Mouse (Mus musculus) heart, postnatal 4 days (tissue): ENCODE measurements around the gene Alg5. TPM values are rescaled to one million over a fixed set of nuclear protein-coding genes. Genes with fewer than 3 reads are reported as not detected.

Source experiments
- DNase-seq: peaks from one replicate; pipeline ENCODE4 v3.0.0; 2021
- total RNA-seq, 2 experiments: library from RNA; stranded (reverse); gene quantifications; 2 replicates each; pipeline ENCODE4 v1.2.3; 2021

The Alg5 gene
- total RNA-seq, 2 experiments from 2014 or later, result 19.2 to 24.0 TPM

GRCm38 (mm10) chr3:54737317-54737716 is 2.0 kb downstream of the Alg5 start:
- no peak for DNase-seq

GRCm38 (mm10) chr3:54741965-54742364 is 6.6 kb downstream of the Alg5 start:
- no peak for DNase-seq

GRCm38 (mm10) chr3:54745799-54746198 is 10.5 kb downstream of the Alg5 start:
- DNase-seq, result peak; percentile 38

DNA sequence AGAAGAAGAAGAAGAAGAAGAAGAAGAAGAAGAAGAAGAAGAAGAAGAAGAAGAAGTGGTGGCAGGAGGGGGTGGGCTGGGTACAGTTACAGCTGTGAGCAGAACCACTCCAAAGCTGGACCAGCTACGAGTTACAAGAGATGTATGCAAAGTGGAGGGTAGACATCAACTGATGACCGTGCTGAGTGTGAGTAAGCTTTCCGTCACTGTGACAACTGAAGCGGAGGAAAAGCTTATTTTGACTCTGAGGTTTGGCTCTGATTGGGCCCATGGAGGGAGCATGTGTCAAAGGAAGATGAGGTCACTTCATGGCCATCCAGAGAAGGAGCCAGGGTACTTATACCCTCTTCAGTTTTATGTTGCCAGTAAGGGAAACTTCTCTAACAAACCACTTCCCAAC is 18.1 kb downstream of the Alg5 start:
- no peak for DNase-seq

DNA sequence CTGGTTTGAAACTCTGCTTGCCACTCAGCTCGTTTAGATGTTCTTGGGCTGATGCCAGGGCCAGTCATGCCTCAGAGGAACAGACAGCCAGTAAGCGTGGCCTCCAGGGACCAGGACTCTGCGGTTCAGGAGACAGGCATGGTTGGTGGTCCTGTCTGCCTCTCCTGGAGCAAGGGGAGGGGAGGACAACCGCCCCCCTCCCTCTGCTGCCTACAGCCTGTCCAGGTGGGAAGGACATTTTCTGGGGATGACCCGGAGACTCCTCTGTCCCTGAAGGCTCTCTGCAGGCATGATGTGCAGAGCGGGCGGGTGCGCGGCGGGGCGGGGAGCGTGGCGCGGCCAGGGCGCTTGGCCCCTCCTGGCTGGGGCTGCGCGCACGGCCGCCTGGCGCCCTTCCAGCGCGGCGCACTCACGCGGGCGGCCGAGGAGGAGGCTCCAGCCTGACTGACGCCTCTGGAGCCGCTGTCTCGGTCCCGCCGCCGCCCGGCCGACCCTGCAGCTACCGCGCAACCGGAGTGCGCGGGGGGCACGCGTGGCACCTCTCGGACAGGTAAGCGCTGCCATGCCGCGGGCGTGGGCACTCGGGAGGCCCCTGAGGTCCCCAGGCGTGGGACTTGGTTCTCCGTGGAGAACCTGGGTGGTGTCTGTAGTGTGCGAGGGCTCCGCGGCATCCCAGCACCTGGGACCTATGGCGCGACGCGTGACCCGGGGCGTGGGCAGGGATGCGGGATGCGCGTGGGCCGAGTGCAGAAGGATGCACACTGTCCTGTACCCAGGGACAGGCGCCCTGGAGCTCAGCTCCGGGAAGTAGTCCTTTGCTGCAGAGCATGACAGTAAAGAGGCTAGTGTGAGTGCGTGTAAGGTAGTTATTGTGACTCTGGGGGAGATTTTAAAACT is 20.1 kb downstream of the Alg5 start, which contains the start of gene Smad9:
Smad9 (plus strand) TSS at position 438 of the 897 bp plus-strand sequence.
- DNase-seq, result peak; percentile 73

- peak; percentile 32 for DNase-seq
Measured at GRCm38 (mm10) chr3:54756058-54756457, 20.7 kb downstream of the Alg5 start.

DNA sequence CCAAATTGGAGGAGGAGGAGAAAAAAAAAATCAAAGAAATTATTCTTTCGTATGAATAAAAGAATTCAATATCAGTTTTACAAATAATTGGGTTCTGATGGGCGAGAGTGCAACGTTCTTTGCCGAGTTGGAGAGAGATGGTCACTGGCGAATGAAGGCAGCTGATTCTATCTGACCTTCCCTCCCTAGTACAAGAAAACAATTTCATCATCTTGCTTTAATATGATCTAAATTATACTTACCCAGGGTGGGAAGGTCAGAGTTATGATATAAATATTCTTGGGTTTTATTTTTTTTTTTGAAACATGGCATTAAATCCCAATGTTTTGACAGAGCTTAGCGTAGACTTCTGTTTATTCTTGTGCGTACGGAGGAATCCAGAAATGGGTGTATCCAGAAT is 22.1 kb downstream of the Alg5 start:
- no peak for DNase-seq

- DNase-seq, result no peak
Measured at GRCm38 (mm10) chr3:54759211-54759610, 23.9 kb downstream of the Alg5 start.

- no peak for DNase-seq
Measured at GRCm38 (mm10) chr3:54760321-54761115, 25.2 kb downstream of the Alg5 start.

DNA sequence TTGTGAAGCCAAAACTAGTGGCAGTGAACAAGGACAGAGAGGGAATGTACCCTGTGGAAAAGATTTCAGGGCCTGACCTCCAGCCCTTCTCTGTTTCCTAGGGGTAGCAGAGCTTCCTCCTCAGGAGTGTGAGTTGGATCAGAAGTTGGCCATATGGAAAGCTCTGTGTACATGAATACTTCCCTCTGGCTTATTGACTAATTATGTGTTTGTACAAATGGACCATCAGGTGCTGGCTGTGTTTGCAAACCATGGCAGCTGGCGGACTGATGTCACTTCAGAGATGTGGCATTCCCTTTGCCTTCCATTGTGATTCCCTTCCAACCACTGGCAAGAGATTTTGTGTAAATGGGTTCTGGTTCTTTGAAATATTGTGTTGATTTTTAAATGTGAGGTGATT is 25.9 kb downstream of the Alg5 start:
- no peak for DNase-seq

DNA sequence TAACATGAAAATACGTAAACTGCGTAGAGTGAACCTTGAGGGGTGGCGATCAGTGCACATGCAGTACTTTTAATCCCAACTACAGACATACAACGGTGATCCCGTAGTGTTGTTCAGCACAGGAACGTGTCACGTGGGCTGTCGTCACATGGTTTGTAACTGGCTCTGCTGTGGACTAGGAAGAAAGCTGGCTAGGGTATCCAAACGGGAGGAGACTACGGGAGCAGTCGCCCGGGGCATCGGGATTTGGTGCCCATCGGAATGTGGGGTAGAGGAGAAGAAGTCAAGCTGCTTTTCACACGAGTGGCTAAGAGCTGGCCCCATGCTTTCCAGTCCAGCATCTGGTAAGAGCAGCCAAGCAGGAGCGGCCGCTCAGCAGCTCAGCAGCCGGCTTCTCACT is 29.1 kb downstream of the Alg5 start:
- peak; percentile 40 for DNase-seq

DNA sequence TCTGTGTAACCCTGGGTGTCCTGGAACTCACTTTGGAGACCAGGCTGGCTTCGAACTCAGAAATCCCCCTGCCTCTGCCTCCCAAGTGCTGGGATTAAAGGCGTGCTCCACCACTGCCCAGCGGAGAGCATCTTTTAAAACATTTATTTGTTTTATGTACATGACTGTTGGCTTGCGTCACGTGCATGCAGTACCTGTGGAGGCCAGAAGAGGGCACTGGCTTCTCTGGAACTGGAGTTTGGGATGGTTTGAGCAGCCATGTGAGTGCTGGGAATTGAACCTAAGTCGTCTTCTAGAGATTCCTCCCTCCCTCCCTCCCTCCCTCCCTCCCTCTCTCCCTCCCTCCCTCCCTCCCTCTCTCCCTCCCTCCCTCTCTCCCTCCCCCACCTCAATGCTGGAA is 30.2 kb downstream of the Alg5 start:
- DNase-seq, result peak; percentile 20

DNA sequence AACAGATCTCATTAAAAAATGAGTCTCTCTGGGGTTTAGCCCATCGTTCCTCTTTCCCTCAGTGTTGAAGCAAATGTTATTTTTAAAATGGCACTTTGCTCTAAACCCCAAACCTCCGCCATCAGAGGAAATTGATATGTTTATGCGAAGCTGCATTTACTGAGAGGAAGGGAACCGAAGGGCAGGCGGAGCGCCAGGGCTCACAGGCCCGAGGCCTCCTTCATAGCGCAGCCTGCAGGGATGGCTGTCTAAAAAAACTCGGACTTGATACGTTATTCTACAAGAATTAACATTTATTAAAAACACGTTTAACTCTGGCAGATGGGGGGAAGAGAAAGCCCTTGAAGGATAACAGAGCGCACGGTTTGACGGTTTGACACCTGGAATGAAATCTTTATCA is 30.7 kb downstream of the Alg5 start:
- DNase-seq, result no peak

- no peak for DNase-seq
Measured at GRCm38 (mm10) chr3:54766811-54767210, 31.5 kb downstream of the Alg5 start.

DNA sequence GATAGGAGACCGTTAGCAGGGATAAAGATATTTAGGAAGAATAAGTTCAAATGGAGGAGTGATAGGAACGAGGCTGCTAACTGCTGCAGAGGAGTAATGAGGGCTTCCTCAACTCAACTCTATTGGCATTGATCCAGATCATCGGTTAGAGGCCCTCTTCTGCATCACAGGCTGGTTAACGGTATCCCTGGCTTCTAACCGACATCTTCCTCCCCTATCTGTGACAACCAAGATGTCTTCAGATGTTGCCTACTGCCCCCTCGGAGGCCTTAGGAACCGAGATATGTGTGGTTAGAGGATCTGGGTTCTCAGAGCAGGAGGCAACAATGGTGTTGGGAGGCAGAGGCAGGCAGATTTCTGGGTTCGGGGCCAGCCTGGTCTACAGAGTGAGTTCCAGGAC is 33.3 kb downstream of the Alg5 start:
- DNase-seq, result no peak

DNA sequence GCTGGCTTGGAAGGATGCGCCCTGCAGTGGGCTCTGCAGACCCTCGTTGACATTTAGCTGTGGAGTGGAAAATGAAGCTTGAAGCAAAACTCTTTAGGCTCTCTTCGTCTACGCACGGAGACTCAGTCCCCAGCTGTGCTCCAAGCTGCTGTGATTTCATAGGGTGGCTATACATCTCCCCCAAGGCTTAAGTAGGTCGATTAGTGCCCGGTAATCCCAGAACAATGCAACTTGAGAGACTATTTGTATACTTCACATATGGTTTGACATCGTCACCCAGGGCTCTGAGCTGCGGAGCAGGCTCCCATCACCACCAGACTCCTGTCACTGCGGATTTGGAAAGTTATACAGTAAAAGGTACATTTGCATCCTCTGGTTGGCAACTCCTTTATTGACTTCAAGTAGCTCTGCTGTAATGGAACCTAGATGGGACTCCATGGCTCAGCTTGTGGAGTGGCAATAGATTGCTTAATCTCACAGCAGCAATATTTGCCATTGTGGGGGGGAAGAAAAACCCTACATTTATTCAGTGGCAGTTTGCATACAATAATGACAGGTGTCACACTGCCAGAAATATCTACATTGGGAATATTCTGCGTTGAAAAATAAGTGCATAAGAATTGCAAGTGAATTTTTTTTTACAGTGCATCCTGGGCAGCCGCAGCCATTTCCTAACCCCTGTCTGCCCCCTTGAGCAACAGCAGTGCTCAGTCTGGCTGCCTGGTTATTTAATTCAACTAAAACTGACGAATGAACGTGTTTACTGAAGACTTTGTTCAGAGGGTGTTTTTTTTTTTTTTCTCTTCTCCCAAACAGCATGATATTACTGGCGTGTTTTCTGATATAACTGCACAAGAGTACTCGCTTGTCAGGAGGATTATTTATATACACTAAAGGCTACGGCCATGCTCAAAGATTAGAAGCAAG is 34.3 kb downstream of the Alg5 start:
- no peak for DNase-seq

- DNase-seq, result no peak
Measured at GRCm38 (mm10) chr3:54773613-54774012, 38.3 kb downstream of the Alg5 start.

DNA sequence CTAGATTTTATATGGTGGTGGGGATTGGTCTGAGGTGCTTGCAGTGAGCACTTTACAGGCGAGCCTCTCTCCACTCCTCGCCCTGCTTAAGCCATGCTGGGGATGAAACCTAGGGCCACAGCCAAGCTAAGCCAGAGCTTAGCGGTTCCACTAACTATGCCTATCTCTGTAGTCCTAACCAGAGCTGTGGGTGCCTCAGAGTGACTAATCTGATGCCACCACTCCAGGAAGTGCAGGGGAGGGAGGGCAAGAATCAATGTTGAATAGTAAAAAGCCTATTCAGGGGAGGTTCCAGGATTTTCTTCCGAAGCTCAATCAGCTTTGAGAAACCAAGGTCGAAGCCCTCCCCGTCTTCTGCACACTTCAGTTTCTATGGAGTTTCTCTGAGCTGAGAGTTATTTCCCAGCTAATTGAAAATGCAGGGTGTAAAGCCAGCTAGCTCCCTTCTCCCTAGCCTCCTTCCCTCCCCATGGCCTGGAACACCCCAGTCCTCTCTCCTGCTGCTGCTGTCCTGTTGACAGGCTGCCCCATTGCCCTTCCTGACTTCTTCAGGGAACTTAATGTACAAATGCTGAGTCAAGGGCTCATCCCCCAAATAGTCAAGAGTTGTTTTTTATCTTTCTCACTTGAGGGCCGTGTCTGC is 40.8 kb downstream of the Alg5 start:
- no peak for DNase-seq

DNA sequence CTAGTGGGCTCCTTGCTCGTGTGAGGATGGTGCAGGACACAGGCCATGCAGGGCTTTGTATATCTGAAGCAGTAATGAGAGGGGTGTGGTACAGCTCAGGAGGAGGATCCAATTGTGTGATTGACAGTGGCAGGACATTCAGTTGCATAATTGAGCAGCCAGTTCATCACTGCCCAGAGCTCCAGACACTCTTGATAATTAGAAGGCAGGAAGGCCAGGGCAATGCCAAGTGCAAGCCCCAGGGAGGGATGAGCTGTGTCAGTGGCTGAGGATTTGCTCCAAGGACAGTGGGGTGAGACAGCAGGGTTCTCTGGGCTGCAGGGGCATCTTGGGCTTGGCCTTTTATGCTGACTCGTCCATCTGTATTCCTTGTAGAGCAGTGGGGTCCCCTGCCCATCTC is 55.3 kb downstream of the Alg5 start:
- no peak for DNase-seq

DNA sequence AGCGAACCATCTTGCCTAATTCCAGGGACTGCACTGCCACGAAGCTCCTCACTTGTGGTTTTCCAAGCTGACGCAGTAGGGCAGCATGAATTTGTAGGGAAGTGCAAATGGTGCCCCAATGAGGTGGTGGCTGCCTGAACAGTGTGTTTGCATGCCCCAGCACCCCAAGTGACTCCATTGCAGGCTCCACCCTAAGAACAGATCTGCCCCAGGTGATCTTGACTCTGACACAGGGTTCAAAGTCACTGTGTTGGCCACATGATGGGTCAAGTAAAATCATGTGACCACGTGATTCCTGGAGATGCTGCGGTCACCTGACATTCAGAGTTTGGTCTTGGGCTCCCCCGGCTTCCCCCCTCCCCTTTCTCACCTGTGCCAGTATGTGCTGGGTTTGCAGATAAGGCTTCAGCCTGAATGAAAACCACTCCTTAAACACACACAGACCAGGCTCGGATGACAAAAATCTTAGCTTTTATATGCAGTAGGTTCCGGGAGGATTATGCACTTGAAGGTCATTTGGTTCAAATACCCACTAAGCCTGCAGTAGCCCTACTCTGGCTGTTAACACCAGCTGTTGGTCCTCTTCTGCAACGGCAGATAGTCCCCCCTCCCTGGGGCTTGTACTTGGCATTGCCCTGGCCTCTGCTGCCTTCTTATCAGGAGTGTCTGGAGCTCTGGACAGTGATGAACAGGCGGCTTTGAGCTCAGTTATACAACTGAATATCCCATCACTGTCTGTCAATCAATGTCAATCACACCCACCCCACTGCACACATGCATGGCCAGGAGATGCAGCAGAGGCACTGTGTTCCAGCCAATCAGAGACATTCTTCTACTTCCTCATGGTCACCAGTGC is 56.7 kb downstream of the Alg5 start:
- no peak for DNase-seq

- DNase-seq, result no peak
Measured at GRCm38 (mm10) chr3:54793762-54794161, 58.4 kb downstream of the Alg5 start.
